Mouse (Mus musculus) liver, embryonic 12.5 days (tissue): ENCODE measurements around the gene Tfdp2. TPM values are rescaled to one million over a fixed set of nuclear protein-coding genes. Genes with fewer than 3 reads are reported as not detected.

Source experiments
- ATAC-seq: fragments of 200-750 bp; cut with Nextera tagmentation; 2 replicates; pipeline ENCODE4 v1.8.0; 2017; ENCODE audit warnings: moderate number of reproducible peaks, mild to moderate bottlenecking, moderate library complexity
- H3K27ac ChIP-seq: fragments of 300-500 bp; sonication (generic); 2 replicates; pipeline ENCODE4 v1.5.1; 2016; ENCODE audit warnings: mild to moderate bottlenecking
- H3K27me3 ChIP-seq: fragments of 300-500 bp; sonication (generic); replicated peaks from 2 replicates; pipeline ENCODE4 v1.6.1; 2016; ENCODE audit warnings: mild to moderate bottlenecking, moderate library complexity
- H3K36me3 ChIP-seq: fragments of 300-500 bp; sonication (generic); 2 replicates; pipeline ENCODE4 v1.6.1; 2016; ENCODE audit warnings: mild to moderate bottlenecking, moderate library complexity
- H3K4me1 ChIP-seq: fragments of 300-500 bp; sonication (generic); 2 replicates; pipeline ENCODE4 v1.6.1; 2016
- H3K4me2 ChIP-seq: fragments of 300-500 bp; sonication (generic); 2 replicates; pipeline ENCODE4 v1.6.1; 2016; ENCODE audit warnings: mild to moderate bottlenecking, moderate library complexity
- H3K4me3 ChIP-seq: fragments of 300-500 bp; sonication (generic); 2 replicates; pipeline ENCODE4 v1.5.1; 2016; ENCODE audit warnings: mild to moderate bottlenecking, moderate library complexity
- H3K9ac ChIP-seq: fragments of 300-500 bp; sonication (generic); 2 replicates; pipeline ENCODE4 v1.6.1; 2016; ENCODE audit warnings: mild to moderate bottlenecking, moderate library complexity
- H3K9me3 ChIP-seq: fragments of 300-500 bp; sonication (generic); replicated peaks from 2 replicates; pipeline ENCODE4 v1.6.1; 2016; ENCODE audit warnings: mild to moderate bottlenecking, moderate library complexity
- WGBS: fragments of 180-500 bp; shearing (Covaris S2); methylation state at CpG from one replicate; pipeline ENCODE4 v1.1.7; 2016; ENCODE audit not compliant: insufficient replicate concordance; 5-methylcytosine and 5-hydroxymethylcytosine counted together
- polyA plus RNA-seq: library from polyadenylated mRNA; unstranded; fragments of >200 nt; fragmentation: Nextera tagmentation; extraction: Ambion mirVana; gene quantifications from 2 replicates; pipeline ENCODE4 v1.2.1, GENCODE M21; 2016

The Tfdp2 gene
- polyA plus RNA-seq, 1 experiment from 2014 or later: 85.7 TPM

- 74% methylated on average over 2 of the region's 2 CpGs for WGBS
- H3K4me1 ChIP-seq: peaks cover 6% of the 10 kb centered on the region; the same call in 1 of the 2 replicates
- H3K9ac ChIP-seq: no peak overlapping the region
- no peak overlapping the region for H3K4me3 ChIP-seq
- no peaks in the 10 kb centered on the region for H3K36me3 ChIP-seq
- no peak overlapping the region for H3K4me2 ChIP-seq
- no peak overlapping the region for H3K27ac ChIP-seq
- H3K27me3 ChIP-seq: no peaks in the 10 kb centered on the region
- no peaks in the 10 kb centered on the region for H3K9me3 ChIP-seq
- ATAC-seq: no peak
These were observed 34.2 kb downstream of the Tfdp2 start for GRCm38 (mm10) chr9:96230271-96230670.

- Histone ChIP-seq H3K36me3 (no peaks in the 10 kb centered on the region), H3K9me3 (no peaks in the 10 kb centered on the region), H3K4me1 (peaks cover 26% of the 10 kb centered on the region), H3K27me3 (no peaks in the 10 kb centered on the region), H3K27ac (no peak overlapping the region), H3K4me2 (no peak overlapping the region), H3K4me3 (no peak overlapping the region), H3K9ac (no peak overlapping the region)
- ATAC-seq: no peak
- WGBS: 59% methylated on average over 2 of the region's 2 CpGs
These were observed 39.4 kb downstream of the Tfdp2 start for GRCm38 (mm10) chr9:96235477-96235876.

DNA sequence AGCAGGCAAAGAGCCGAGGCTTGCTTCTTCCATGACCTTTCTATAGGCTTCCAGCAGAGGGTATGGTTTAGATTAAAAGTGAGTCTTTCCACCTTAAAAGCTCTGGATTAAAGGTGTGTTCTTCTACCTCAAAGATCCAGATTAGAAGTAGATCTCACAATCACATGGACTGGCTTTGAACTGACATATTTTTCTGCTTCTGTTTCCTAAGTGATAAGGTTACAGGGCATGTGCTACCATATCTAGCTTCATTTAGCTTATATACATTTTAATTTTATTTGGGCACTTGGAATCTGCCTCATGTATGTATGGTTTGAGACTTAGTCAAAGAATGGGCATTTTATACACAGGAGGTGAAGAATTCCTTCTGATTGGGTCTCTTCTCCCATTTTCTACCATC is 41.3 kb downstream of the Tfdp2 start:
- H3K36me3 ChIP-seq: 0 out of 2 replicates have a peak, but pooled peaks cover under 1% of the 10 kb centered on the region
- peaks cover 44% of the 10 kb centered on the region for H3K4me1 ChIP-seq
- H3K27ac ChIP-seq: 0 out of 2 replicates have a peak overlapping the region, but pooled peaks have one; percentile 45
- H3K27me3 ChIP-seq: no peaks in the 10 kb centered on the region
- WGBS: 70% methylated on average over 1 of the region's 1 CpGs
- ATAC-seq: no peak
- H3K4me2 ChIP-seq: no peak overlapping the region
- 0 out of 2 replicates have a peak overlapping the region, but pooled peaks have one; percentile 31 for H3K9ac ChIP-seq
- H3K4me3 ChIP-seq: no peak overlapping the region
- no peaks in the 10 kb centered on the region for H3K9me3 ChIP-seq

DNA sequence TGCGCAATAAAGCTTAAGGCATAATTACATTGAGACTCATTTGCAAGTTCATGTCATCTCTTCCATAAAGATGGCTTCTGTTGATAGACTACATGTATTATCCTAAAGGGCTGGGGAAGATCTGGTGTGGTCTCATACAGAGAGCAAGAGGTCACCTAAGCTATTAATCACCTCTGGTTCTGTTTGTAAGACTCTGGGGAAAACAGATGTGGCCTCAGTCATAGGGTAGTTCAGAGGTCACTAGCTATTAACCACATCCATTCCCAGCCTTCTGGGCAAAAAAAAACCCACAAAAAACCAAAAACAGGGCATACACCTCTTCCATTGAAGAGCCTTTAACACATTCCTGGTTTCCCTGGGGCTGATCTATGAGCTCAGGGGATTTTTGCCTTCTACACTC is 42.2 kb downstream of the Tfdp2 start:
- 0 out of 2 replicates have a peak overlapping the region, but pooled peaks have one; percentile 20 for H3K27ac ChIP-seq
- WGBS: 93% methylated on average over 1 of the region's 1 CpGs
- no peak for ATAC-seq

DNA sequence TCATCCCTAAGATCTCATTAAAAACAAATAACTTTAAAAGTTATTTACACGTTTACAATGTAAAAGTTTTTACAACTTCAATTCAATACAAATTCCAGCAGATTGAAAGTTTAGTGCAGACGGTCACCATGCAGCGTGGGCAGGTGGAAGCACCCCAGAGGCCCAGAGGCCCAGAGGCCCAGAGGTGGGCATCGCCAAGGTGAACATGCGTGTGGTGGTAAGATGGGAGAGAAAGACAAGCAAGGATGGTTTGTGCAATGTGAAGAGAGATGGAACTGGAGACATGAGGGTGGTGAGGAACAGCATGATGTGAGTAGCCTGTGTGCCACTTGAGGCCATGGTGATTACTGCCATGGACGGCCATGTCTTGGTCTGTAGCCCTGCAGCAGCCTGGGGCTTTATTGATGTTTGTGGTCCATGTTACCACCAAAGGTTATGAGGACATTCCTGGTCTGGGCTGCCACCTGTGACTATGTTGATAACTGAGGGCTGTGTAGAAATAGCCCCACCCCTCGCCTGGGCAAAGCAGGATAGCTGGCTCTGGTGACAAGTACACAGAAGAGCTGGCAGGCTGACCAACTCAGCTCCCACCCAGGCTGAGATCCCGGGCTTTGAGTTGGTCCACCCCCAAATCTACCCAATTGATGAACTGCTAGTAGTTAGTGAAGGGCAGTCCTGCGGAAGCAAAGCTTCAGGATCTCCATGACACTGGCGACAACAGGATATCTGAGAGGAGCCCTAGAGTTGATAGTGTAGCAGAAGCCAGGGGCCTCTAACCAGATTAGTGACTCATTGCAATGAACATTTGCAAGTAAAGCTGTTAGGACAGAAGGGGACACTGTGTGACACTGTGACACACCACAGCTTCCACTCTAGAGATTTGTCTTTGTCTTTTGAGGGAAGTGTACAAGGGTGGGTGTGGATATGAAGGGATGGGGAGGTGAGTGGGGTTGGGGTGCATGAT is 45.3 kb downstream of the Tfdp2 start:
- Histone ChIP-seq H3K4me1 (peaks cover 72% of the 10 kb centered on the region), H3K9me3 (no peaks in the 10 kb centered on the region)

More for the DNA sequence above, 42.2 kb downstream of the Tfdp2 start:
- no peak overlapping the region for H3K9ac ChIP-seq
- H3K4me1 ChIP-seq: peaks cover 50% of the 10 kb centered on the region
- H3K9me3 ChIP-seq: no peaks in the 10 kb centered on the region
- H3K36me3 ChIP-seq: 0 out of 2 replicates have a peak, but pooled peaks cover 3% of the 10 kb centered on the region
- no peaks in the 10 kb centered on the region for H3K27me3 ChIP-seq
- H3K4me3 ChIP-seq: no peak overlapping the region
- H3K4me2 ChIP-seq: no peak overlapping the region

GRCm38 (mm10) chr9:96243915-96244314 is 47.8 kb downstream of the Tfdp2 start:
- H3K9me3 ChIP-seq: no peaks in the 10 kb centered on the region
- ATAC-seq: no peak
- WGBS: 79% methylated on average over 6 of the region's 6 CpGs

More for the DNA sequence above, 45.3 kb downstream of the Tfdp2 start:
- Histone ChIP-seq H3K4me3 (peak overlapping the region; percentile 10; the same call in 1 of the 2 replicates), H3K9ac (peak overlapping the region; percentile 57), H3K27me3 (no peaks in the 10 kb centered on the region), H3K27ac (peak overlapping the region; percentile 95), H3K36me3 (0 out of 2 replicates have a peak, but pooled peaks cover 3% of the 10 kb centered on the region), H3K4me2 (peak overlapping the region; percentile 60)
- 53% methylated on average over 10 of the region's 10 CpGs for WGBS
- peak; percentile 99 for ATAC-seq

GRCm38 (mm10) chr9:96254812-96255211 is 58.7 kb downstream of the Tfdp2 start:
- no peaks in the 10 kb centered on the region for H3K27me3 ChIP-seq
- H3K36me3 ChIP-seq: no peaks in the 10 kb centered on the region
- H3K4me2 ChIP-seq: peak overlapping the region; percentile 47
- H3K27ac ChIP-seq: peak overlapping the region; percentile 90
- H3K4me1 ChIP-seq: peaks cover 42% of the 10 kb centered on the region
- no peak overlapping the region; the same call in 1 of the 2 replicates for H3K9ac ChIP-seq
- H3K9me3 ChIP-seq: no peaks in the 10 kb centered on the region
- 67% methylated on average over 2 of the region's 2 CpGs for WGBS
- H3K4me3 ChIP-seq: no peak overlapping the region
- peak; percentile 38; the same call in 1 of the 2 replicates for ATAC-seq

More at GRCm38 (mm10) chr9:96243915-96244314, 47.8 kb downstream of the Tfdp2 start:
- Histone ChIP-seq H3K4me1 (peaks cover 60% of the 10 kb centered on the region), H3K27me3 (no peaks in the 10 kb centered on the region), H3K4me3 (no peak overlapping the region), H3K4me2 (no peak overlapping the region), H3K27ac (peak overlapping the region; percentile 59), H3K9ac (no peak overlapping the region), H3K36me3 (0 out of 2 replicates have a peak, but pooled peaks cover 3% of the 10 kb centered on the region)

DNA sequence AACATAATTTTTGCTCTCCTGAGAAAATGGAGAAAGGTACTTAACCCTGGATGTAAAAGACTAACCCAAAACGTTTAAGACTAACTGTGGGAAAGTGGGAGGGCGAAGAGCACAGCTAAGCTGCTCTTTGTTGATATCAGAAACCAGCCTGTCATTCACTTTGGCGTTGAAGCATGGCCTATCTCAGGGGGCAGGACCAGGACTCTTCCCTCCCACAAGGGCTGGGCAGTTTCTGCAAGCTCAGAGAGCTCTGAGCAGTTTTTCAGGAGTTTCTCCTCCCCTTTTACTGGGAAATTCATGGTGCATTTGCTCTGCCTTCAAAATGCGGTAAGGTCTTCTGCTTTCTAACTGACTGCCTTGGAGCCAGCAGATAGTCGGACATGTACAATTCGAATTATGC is 62.4 kb downstream of the Tfdp2 start:
- peak; percentile 96 for ATAC-seq
- 7% methylated on average over 6 of the region's 6 CpGs for WGBS
- peak overlapping the region; percentile 97 for H3K27ac ChIP-seq
- peaks cover 5% of the 10 kb centered on the region for H3K36me3 ChIP-seq
- peaks cover 58% of the 10 kb centered on the region for H3K4me1 ChIP-seq
- peak overlapping the region; percentile 83 for H3K9ac ChIP-seq
- H3K27me3 ChIP-seq: no peaks in the 10 kb centered on the region
- H3K9me3 ChIP-seq: no peaks in the 10 kb centered on the region
- peak overlapping the region; percentile 71 for H3K4me3 ChIP-seq
- peak overlapping the region; percentile 54 for H3K4me2 ChIP-seq

DNA sequence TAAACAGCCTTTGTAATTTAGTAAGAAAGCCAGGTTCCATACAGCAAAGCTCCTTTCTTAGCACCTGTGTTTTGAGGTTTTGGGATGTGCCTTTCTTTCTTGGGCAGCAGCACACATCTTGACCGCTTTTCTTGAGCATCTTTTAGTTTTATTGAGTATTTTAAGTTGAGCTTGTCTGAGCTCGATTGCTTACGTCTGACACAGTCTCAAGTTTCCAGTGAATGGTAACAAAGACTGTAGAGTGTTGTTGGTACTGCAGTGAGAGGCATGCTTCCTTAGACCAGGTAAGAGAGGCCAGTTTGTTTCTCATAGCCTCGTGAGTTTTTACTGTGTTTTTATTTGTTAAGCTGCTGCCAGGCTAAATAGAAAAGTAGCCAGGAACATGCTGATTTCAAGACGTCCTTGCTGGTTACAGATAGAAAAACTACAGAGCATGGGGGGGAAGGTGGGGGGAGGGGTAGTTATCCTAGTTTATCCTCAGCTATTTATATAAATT is 63.0 kb downstream of the Tfdp2 start:
- Histone ChIP-seq H3K9me3 (no peaks in the 10 kb centered on the region), H3K27ac (peak overlapping the region; percentile 97), H3K4me1 (peaks cover 54% of the 10 kb centered on the region), H3K36me3 (peaks cover 9% of the 10 kb centered on the region), H3K4me2 (peak overlapping the region; percentile 54), H3K4me3 (peak overlapping the region; percentile 71), H3K9ac (peak overlapping the region; percentile 83), H3K27me3 (no peaks in the 10 kb centered on the region)
- no peak for ATAC-seq
- WGBS: 4% methylated on average over 5 of the region's 5 CpGs

DNA sequence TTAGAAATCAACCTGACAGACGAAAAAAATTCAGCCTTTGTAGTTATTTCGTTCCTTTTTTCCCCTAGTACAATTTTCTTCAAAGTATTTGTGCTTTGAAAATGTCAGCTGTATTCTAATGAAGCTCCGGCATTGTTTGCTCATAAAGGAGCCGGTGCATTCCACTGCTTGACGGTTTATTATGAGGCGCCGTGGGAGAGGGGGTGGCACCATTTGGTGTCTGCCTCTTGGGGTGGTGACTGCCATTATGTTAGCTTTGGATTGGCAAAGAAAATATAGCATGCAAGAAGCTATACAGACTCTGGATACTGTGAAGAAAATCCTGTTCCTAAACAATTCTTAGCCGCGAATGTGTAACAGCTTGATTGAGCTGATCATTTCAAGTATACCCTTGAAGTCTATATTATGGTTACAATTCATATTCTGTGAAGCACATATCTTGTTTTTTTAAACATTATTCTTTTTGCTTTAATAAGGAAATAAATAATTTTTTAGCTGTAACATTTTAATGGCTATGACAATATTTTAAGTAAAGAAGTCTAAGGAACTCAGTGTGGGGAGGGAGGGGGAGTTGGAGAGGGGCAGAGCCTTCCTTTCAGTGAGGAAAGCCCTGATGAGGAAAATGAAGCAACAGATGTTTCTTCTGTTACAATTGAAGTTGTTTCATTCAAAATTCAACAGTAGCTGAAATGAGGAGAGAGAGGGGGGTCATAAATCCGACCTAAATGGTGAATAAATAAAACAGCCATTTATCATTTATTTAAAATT is 63.9 kb downstream of the Tfdp2 start:
- peak; percentile 46; the same call in 1 of the 2 replicates for ATAC-seq
- 6% methylated on average over 10 of the region's 10 CpGs for WGBS
- H3K4me1 ChIP-seq: peaks cover 52% of the 10 kb centered on the region
- H3K36me3 ChIP-seq: peaks cover 16% of the 10 kb centered on the region
- H3K9me3 ChIP-seq: no peaks in the 10 kb centered on the region
- peak overlapping the region; percentile 80 for H3K9ac ChIP-seq
- H3K4me3 ChIP-seq: peak overlapping the region; percentile 71
- H3K4me2 ChIP-seq: peak overlapping the region; percentile 62
- H3K27ac ChIP-seq: peak overlapping the region; percentile 86
- H3K27me3 ChIP-seq: no peaks in the 10 kb centered on the region

GRCm38 (mm10) chr9:96261101-96261500 is 65.0 kb downstream of the Tfdp2 start:
- no peak for ATAC-seq
- Histone ChIP-seq H3K36me3 (peaks cover 22% of the 10 kb centered on the region), H3K4me2 (peak overlapping the region; percentile 66), H3K27ac (peak overlapping the region; percentile 78), H3K9ac (peak overlapping the region; percentile 69), H3K9me3 (no peaks in the 10 kb centered on the region), H3K27me3 (no peaks in the 10 kb centered on the region), H3K4me3 (peak overlapping the region; percentile 71), H3K4me1 (peaks cover 50% of the 10 kb centered on the region)
- WGBS: 62% methylated on average over 4 of the region's 4 CpGs
